Mouse (Mus musculus): ENCODE measurements at regions not wholly inside any gene's neighbourhood (a gene's known extent, or its start where the extent isn't known, plus 50 kb on each side); places are given as distances from the start of the nearest gene placed in this dataset.

GRCm38 (mm10) chr15:56108313-56108712 lies 1369.1 kb downstream of the Slc22a22 start:
- no peak overlapping the region for H3K4me2 ChIP-seq (replicated peaks)
- no peak overlapping the region for H3K27ac ChIP-seq
- H3K9me3 ChIP-seq (replicated peaks), result no peaks in the 10 kb centered on the region
- 67% methylated on average over 2 of the region's 2 CpGs for whole genome bisulfite sequencing
- no peak for ATAC-seq (ENCODE audit: low FRiP score)
- H3K9ac ChIP-seq, result no peak overlapping the region
- H3K4me1 ChIP-seq, result no peaks in the 10 kb centered on the region
- H3K4me3 ChIP-seq, result no peak overlapping the region
- H3K36me3 ChIP-seq, result no peaks in the 10 kb centered on the region
- H3K27me3 ChIP-seq, result no peaks in the 10 kb centered on the region

GRCm38 (mm10) chr15:56107719-56108118 lies 1369.7 kb downstream of the Slc22a22 start:
- Histone ChIP-seq H3K27me3 (no peaks in the 10 kb centered on the region), H3K27ac (no peak overlapping the region), H3K4me2 (replicated peaks) (no peak overlapping the region), H3K9ac (no peak overlapping the region), H3K4me3 (no peak overlapping the region), H3K4me1 (no peaks in the 10 kb centered on the region), H3K9me3 (replicated peaks) (no peaks in the 10 kb centered on the region), H3K36me3 (no peaks in the 10 kb centered on the region)
- whole genome bisulfite sequencing, result 74% methylated on average over 4 of the region's 4 CpGs
- no peak for ATAC-seq (ENCODE audit: low FRiP score)

- no peaks in the 10 kb centered on the region for H3K4me1 ChIP-seq
- no peaks in the 10 kb centered on the region for H3K27me3 ChIP-seq
- no peak overlapping the region for H3K27ac ChIP-seq
- no peak for ATAC-seq (ENCODE audit: low FRiP score)
- H3K36me3 ChIP-seq, result no peaks in the 10 kb centered on the region
- H3K4me2 ChIP-seq (replicated peaks), result no peak overlapping the region
- no peak overlapping the region for H3K9ac ChIP-seq
- no peaks in the 10 kb centered on the region for H3K9me3 ChIP-seq (replicated peaks)
- no peak overlapping the region for H3K4me3 ChIP-seq
- WGBS, result 89% methylated on average over 3 of the region's 3 CpGs
These were observed 1377.2 kb downstream of the Slc22a22 start for GRCm38 (mm10) chr15:56100133-56100735.

GRCm38 (mm10) chr15:56077838-56078567 lies 1399.4 kb downstream of the Slc22a22 start:
- Histone ChIP-seq H3K4me3 (no peak overlapping the region), H3K9me3 (replicated peaks) (no peaks in the 10 kb centered on the region), H3K27ac (peak overlapping the region; percentile 62), H3K4me1 (peaks cover 14% of the 10 kb centered on the region), H3K36me3 (no peaks in the 10 kb centered on the region), H3K9ac (no peak overlapping the region), H3K27me3 (no peaks in the 10 kb centered on the region), H3K4me2 (replicated peaks) (peak overlapping the region; percentile 35)
- WGBS, result 42% methylated on average over 11 of the region's 11 CpGs
- peak; percentile 90 for ATAC-seq (ENCODE audit: low FRiP score)

- Histone ChIP-seq H3K9me3 (replicated peaks) (0 out of 2 replicates have a peak, but pooled peaks cover 5% of the 10 kb centered on the region), H3K4me1 (peaks cover 14% of the 10 kb centered on the region), H3K27ac (peak overlapping the region; percentile 62; the same call in 1 of the 2 replicates), H3K36me3 (no peaks in the 10 kb centered on the region), H3K27me3 (no peaks in the 10 kb centered on the region), H3K9ac (no peak overlapping the region), H3K4me2 (replicated peaks) (no peak overlapping the region), H3K4me3 (no peak overlapping the region)
- peak; percentile 49; the same call in 1 of the 2 replicates for ATAC-seq (ENCODE audit: low FRiP score)
- 37% methylated on average over 1 of the region's 1 CpGs for WGBS
These were observed 1400.3 kb downstream of the Slc22a22 start for GRCm38 (mm10) chr15:56077081-56077480.

GRCm38 (mm10) chr15:56076680-56077079 lies 1400.7 kb downstream of the Slc22a22 start:
- H3K27me3 ChIP-seq, result no peaks in the 10 kb centered on the region
- H3K4me2 ChIP-seq (replicated peaks), result no peak overlapping the region
- H3K4me3 ChIP-seq, result no peak overlapping the region
- no peaks in the 10 kb centered on the region for H3K36me3 ChIP-seq
- 0 out of 2 replicates have a peak overlapping the region, but pooled peaks have one; percentile 62 for H3K27ac ChIP-seq
- no peak overlapping the region for H3K9ac ChIP-seq
- 0 out of 2 replicates have a peak, but pooled peaks cover 5% of the 10 kb centered on the region for H3K9me3 ChIP-seq (replicated peaks)
- ATAC-seq (ENCODE audit: low FRiP score), result no peak
- H3K4me1 ChIP-seq, result peaks cover 14% of the 10 kb centered on the region
- WGBS, result 88% methylated on average over 1 of the region's 1 CpGs

- Histone ChIP-seq H3K27ac (no peak overlapping the region), H3K4me2 (replicated peaks) (no peak overlapping the region), H3K9me3 (replicated peaks) (0 out of 2 replicates have a peak, but pooled peaks cover 5% of the 10 kb centered on the region), H3K36me3 (no peaks in the 10 kb centered on the region), H3K4me1 (no peaks in the 10 kb centered on the region), H3K9ac (no peak overlapping the region), H3K27me3 (no peaks in the 10 kb centered on the region), H3K4me3 (no peak overlapping the region)
- ATAC-seq (ENCODE audit: low FRiP score), result no peak
- 86% methylated on average over 2 of the region's 2 CpGs for WGBS
These were observed 1407.9 kb downstream of the Slc22a22 start for GRCm38 (mm10) chr15:56069511-56069910.

- WGBS, result 69% methylated on average over 3 of the region's 3 CpGs
- no peaks in the 10 kb centered on the region for H3K9me3 ChIP-seq (replicated peaks)
- no peak overlapping the region for H3K27ac ChIP-seq
- no peak overlapping the region for H3K4me2 ChIP-seq (replicated peaks)
- no peaks in the 10 kb centered on the region for H3K27me3 ChIP-seq
- no peaks in the 10 kb centered on the region for H3K4me1 ChIP-seq
- H3K9ac ChIP-seq, result no peak overlapping the region
- no peak overlapping the region for H3K4me3 ChIP-seq
- no peak for ATAC-seq (ENCODE audit: low FRiP score)
- no peaks in the 10 kb centered on the region for H3K36me3 ChIP-seq
These were observed 1410.2 kb downstream of the Slc22a22 start for GRCm38 (mm10) chr15:56067214-56067613.

GRCm38 (mm10) chr15:56066540-56066939 lies 1410.9 kb downstream of the Slc22a22 start:
- Histone ChIP-seq H3K4me3 (no peak overlapping the region), H3K9ac (no peak overlapping the region), H3K4me1 (no peaks in the 10 kb centered on the region), H3K4me2 (replicated peaks) (no peak overlapping the region), H3K27me3 (no peaks in the 10 kb centered on the region), H3K9me3 (replicated peaks) (no peaks in the 10 kb centered on the region), H3K36me3 (no peaks in the 10 kb centered on the region), H3K27ac (no peak overlapping the region)
- 77% methylated on average over 4 of the region's 4 CpGs for WGBS
- no peak for ATAC-seq (ENCODE audit: low FRiP score)

- ATAC-seq (ENCODE audit: low FRiP score), result peak; percentile 77
- Histone ChIP-seq H3K27ac (no peak overlapping the region), H3K4me2 (replicated peaks) (no peak overlapping the region), H3K4me1 (no peaks in the 10 kb centered on the region), H3K9me3 (replicated peaks) (no peaks in the 10 kb centered on the region), H3K9ac (no peak overlapping the region), H3K36me3 (no peaks in the 10 kb centered on the region), H3K4me3 (no peak overlapping the region), H3K27me3 (no peaks in the 10 kb centered on the region)
- 36% methylated on average over 7 of the region's 7 CpGs for WGBS
These were observed 1411.4 kb downstream of the Slc22a22 start for GRCm38 (mm10) chr15:56065872-56066534.

- Histone ChIP-seq H3K4me2 (replicated peaks) (no peak overlapping the region), H3K27me3 (no peaks in the 10 kb centered on the region), H3K4me3 (no peak overlapping the region), H3K4me1 (no peaks in the 10 kb centered on the region), H3K9me3 (replicated peaks) (no peaks in the 10 kb centered on the region), H3K27ac (no peak overlapping the region), H3K36me3 (no peaks in the 10 kb centered on the region), H3K9ac (no peak overlapping the region)
- no peak for ATAC-seq (ENCODE audit: low FRiP score)
- 77% methylated on average over 3 of the region's 3 CpGs for whole genome bisulfite sequencing
These were observed 1414.8 kb downstream of the Slc22a22 start for GRCm38 (mm10) chr15:56062576-56062975.

- Histone ChIP-seq H3K27ac (no peak overlapping the region), H3K4me2 (replicated peaks) (no peak overlapping the region), H3K27me3 (no peaks in the 10 kb centered on the region), H3K9ac (no peak overlapping the region), H3K4me1 (no peaks in the 10 kb centered on the region), H3K9me3 (replicated peaks) (no peaks in the 10 kb centered on the region), H3K4me3 (no peak overlapping the region), H3K36me3 (no peaks in the 10 kb centered on the region)
- ATAC-seq (ENCODE audit: low FRiP score), result no peak
- WGBS, result 67% methylated on average over 4 of the region's 4 CpGs
These were observed 1416.1 kb downstream of the Slc22a22 start for GRCm38 (mm10) chr15:56061326-56061725.
